Mouse (Mus musculus) liver, embryonic 13.5 days (tissue): ENCODE data around the gene 4931429L15Rik. TPM values are rescaled to one million over a fixed set of nuclear protein-coding genes. Genes with fewer than 3 reads are reported as not detected.
"Not testable (repeated sequence)": the region's sequence is repeated elsewhere in the genome, so short reads cannot be mapped to it uniquely, and the experiment has no call there.

Source experiments
- ATAC-seq: fragments of 200-750 bp; cut with Nextera tagmentation; 2 replicates; pipeline ENCODE4 v1.8.0; 2017; ENCODE audit warnings: low read depth, mild to moderate bottlenecking, moderate number of reproducible peaks, moderate library complexity
- DNase-seq: peaks from one replicate; pipeline ENCODE4 v3.0.0; 2022
- H3K27ac ChIP-seq: fragments of 300-500 bp; sonication (generic); 2 replicates; pipeline ENCODE4 v1.5.1; 2015; ENCODE audit warnings: moderate library complexity, mild to moderate bottlenecking, inconsistent platforms
- H3K27me3 ChIP-seq: fragments of 300-500 bp; sonication (generic); 2 replicates; pipeline ENCODE4 v1.6.1; 2015; ENCODE audit warnings: mild to moderate bottlenecking, inconsistent platforms
- H3K36me3 ChIP-seq: fragments of 300-500 bp; sonication (generic); 2 replicates; pipeline ENCODE4 v1.6.1; 2015; ENCODE audit warnings: mild to moderate bottlenecking, inconsistent platforms
- H3K4me1 ChIP-seq: fragments of 300-500 bp; sonication (generic); replicated peaks from 2 replicates; pipeline ENCODE4 v1.6.1; 2015; ENCODE audit warnings: inconsistent platforms
- H3K4me2 ChIP-seq: fragments of 300-500 bp; sonication (generic); 2 replicates; pipeline ENCODE4 v1.6.1; 2015; ENCODE audit warnings: inconsistent platforms, mild to moderate bottlenecking, moderate library complexity
- H3K4me3 ChIP-seq: fragments of 300-500 bp; sonication (generic); replicated peaks from 2 replicates; pipeline ENCODE4 v1.5.1; 2015; ENCODE audit warnings: mild to moderate bottlenecking, inconsistent platforms
- H3K9ac ChIP-seq: fragments of 300-500 bp; sonication (generic); 2 replicates; pipeline ENCODE4 v1.6.1; 2015; ENCODE audit warnings: mild to moderate bottlenecking, inconsistent platforms
- H3K9me3 ChIP-seq: fragments of 300-500 bp; sonication (generic); replicated peaks from 2 replicates; pipeline ENCODE4 v1.6.1; 2016; ENCODE audit warnings: inconsistent platforms
- WGBS: fragments of 180-500 bp; shearing (Covaris S2); methylation state at CpG from one replicate; pipeline ENCODE4 v1.1.7; 2015; ENCODE audit not compliant: insufficient replicate concordance; 5-methylcytosine and 5-hydroxymethylcytosine counted together
- polyA plus RNA-seq: library from polyadenylated mRNA; unstranded; fragments of >200 nt; fragmentation: Nextera tagmentation; extraction: Ambion mirVana; gene quantifications from 2 replicates; pipeline ENCODE4 v1.2.1, GENCODE M21; 2015

4931429L15Rik gene
- not detected in 2 replicates for polyA plus RNA-seq

DNA sequence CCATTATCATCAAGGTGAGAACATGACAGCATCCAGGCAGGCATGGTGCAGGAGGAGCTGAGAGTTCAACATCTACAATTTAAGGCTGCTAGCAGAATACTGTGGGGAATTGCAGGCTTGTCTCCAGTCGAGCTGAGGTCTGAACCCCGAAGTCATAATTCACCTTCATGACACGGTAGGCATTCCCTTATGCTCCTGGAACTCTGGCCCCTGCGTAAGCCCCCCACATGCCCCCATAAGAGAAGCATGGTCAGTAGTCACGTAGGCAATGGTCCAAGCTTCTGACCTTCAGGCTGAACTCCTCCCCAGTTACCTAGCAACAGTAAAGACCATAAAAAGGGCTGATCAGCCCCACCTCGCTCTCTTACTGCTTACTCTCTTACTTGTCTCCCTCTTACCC is at the start of gene 4931429L15Rik:
Gene 4931429L15Rik, minus strand, starts transcription at position 101 of the 400 bp plus-strand sequence.
- not testable (repeated sequence) for H3K4me2 ChIP-seq, ATAC-seq, H3K27ac ChIP-seq, H3K9me3 ChIP-seq, H3K9ac ChIP-seq, H3K36me3 ChIP-seq, DNase-seq, H3K4me3 ChIP-seq, H3K27me3 ChIP-seq, H3K4me1 ChIP-seq
- WGBS: 72% methylated on average over 6 of the region's 6 CpGs

DNA sequence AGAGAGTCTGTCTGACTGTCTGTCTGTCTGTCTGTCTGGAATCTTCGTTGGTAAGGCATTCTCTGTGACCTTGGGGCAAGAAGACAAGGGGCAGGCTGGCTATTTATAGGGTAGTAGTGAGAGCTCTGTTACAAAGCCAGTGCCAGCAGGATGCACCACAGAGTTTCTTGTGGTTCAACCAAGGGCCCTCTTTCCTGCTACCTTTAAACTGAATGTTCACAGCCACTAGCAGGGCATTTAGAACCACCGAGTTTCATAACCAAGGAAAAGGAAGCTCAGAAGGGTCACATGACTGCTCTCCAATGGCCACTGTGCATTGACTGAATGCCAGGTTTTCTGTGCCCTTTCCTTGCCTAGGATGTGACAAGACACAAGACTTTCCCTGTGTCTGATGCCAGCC is 42.7 kb upstream of the 4931429L15Rik start:
- no peak for DNase-seq
- no peaks in the 10 kb centered on the region for H3K4me1 ChIP-seq
- no peaks in the 10 kb centered on the region for H3K36me3 ChIP-seq
- H3K27me3 ChIP-seq: no peaks in the 10 kb centered on the region
- no peak overlapping the region for H3K4me2 ChIP-seq
- no peak overlapping the region for H3K4me3 ChIP-seq
- no peak overlapping the region for H3K9ac ChIP-seq
- H3K9me3 ChIP-seq: no peaks in the 10 kb centered on the region
- no peak for ATAC-seq
- WGBS: 15% methylated on average over 2 of the region's 2 CpGs
- no peak overlapping the region for H3K27ac ChIP-seq

DNA sequence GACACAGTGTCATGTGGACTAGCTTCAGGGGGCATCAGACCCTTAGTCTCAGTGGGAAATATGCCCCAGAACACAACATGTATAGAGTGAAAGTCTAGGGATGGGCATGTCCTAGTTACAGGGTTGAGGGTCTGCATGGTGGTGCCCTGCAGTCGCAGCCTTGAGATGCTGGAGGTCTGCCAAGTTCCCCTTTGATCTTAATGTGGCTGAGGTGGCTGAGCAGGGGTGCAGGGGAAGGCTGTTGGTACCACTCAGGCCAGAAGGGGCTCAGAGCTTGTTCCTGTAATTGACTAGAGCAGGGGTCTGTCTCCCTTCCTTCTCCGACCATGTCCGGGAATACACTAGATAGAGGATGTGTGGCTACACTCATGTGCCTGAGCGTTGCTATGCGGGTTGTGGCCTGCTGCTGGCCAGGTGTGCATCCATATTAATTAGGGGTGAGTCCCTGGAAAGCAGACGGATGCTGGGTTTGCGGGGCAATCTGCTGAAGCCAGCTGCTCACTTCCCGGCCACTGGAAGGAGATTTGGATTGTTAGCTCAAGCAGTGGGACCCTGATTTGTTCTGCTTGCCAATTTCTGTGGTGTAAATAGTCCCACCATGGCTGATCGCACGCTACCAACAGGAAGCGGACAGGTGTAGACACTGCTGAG is 41.8 kb upstream of the 4931429L15Rik start:
- ATAC-seq: no peak

DNA sequence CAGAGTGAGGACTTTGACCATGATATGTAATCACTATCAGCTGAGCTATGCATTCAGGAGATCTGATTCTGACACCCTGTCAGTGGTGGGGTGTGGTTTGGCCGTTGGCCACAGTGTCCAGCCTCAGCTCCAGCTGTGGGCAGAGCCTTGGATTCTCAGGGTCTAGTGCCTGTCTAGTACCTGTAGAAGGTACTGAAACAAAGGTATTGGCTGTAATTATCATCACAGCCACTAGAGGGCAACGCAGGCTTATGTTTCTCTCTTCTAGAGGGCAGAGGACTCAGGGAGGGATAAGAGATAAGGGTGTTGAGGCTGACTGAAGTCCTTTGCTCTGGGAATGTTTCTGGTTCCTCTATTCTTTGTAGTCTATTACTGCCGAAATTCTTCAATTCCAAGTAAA is 34.2 kb upstream of the 4931429L15Rik start:
- 2% methylated on average over 3 of the region's 3 CpGs for WGBS
- Histone ChIP-seq H3K4me3 (no peak overlapping the region), H3K27me3 (peaks cover 32% of the 10 kb centered on the region)

More for the DNA sequence above, 41.8 kb upstream of the 4931429L15Rik start:
- 62% methylated on average over 11 of the region's 11 CpGs for WGBS
- H3K27me3 ChIP-seq: no peaks in the 10 kb centered on the region
- DNase-seq: no peak
- no peak overlapping the region for H3K27ac ChIP-seq
- H3K4me2 ChIP-seq: no peak overlapping the region
- H3K4me3 ChIP-seq: no peak overlapping the region
- H3K4me1 ChIP-seq: no peaks in the 10 kb centered on the region
- no peaks in the 10 kb centered on the region for H3K9me3 ChIP-seq
- no peak overlapping the region for H3K9ac ChIP-seq
- H3K36me3 ChIP-seq: no peaks in the 10 kb centered on the region

GRCm38 (mm10) chr9:46353330-46353724 is 33.5 kb upstream of the 4931429L15Rik start:
- no peak overlapping the region for H3K4me3 ChIP-seq
- peaks cover 32% of the 10 kb centered on the region for H3K27me3 ChIP-seq
- no peaks in the 10 kb centered on the region for H3K36me3 ChIP-seq
- H3K4me2 ChIP-seq: no peak overlapping the region
- ATAC-seq (no peak), DNase-seq (no peak)
- no peaks in the 10 kb centered on the region for H3K4me1 ChIP-seq
- no peak overlapping the region for H3K27ac ChIP-seq
- no peaks in the 10 kb centered on the region for H3K9me3 ChIP-seq
- 11% methylated on average over 5 of the region's 5 CpGs for WGBS
- H3K9ac ChIP-seq: no peak overlapping the region

More for the DNA sequence above, 34.2 kb upstream of the 4931429L15Rik start:
- Histone ChIP-seq H3K4me1 (no peaks in the 10 kb centered on the region), H3K4me2 (no peak overlapping the region), H3K36me3 (no peaks in the 10 kb centered on the region), H3K27ac (no peak overlapping the region), H3K9ac (no peak overlapping the region), H3K9me3 (no peaks in the 10 kb centered on the region)
- ATAC-seq (no peak), DNase-seq (peak; percentile 22)

- Histone ChIP-seq H3K27me3 (peaks cover 32% of the 10 kb centered on the region), H3K9ac (no peak overlapping the region), H3K4me2 (no peak overlapping the region), H3K4me1 (no peaks in the 10 kb centered on the region), H3K4me3 (no peak overlapping the region), H3K9me3 (no peaks in the 10 kb centered on the region), H3K27ac (no peak overlapping the region), H3K36me3 (no peaks in the 10 kb centered on the region)
- DNase-seq (no peak), ATAC-seq (no peak)
- 32% methylated on average over 12 of the region's 12 CpGs for WGBS
Measured at GRCm38 (mm10) chr9:46352651-46353329, 33.0 kb upstream of the 4931429L15Rik start.

- Histone ChIP-seq H3K9me3 (no peaks in the 10 kb centered on the region), H3K27me3 (peaks cover 32% of the 10 kb centered on the region), H3K4me3 (no peak overlapping the region), H3K4me1 (no peaks in the 10 kb centered on the region), H3K4me2 (no peak overlapping the region), H3K36me3 (no peaks in the 10 kb centered on the region), H3K9ac (no peak overlapping the region), H3K27ac (no peak overlapping the region)
- DNase-seq (no peak), ATAC-seq (no peak)
- WGBS: 25% methylated on average over 9 of the region's 9 CpGs
Measured at GRCm38 (mm10) chr9:46350451-46350981, 30.7 kb upstream of the 4931429L15Rik start.

DNA sequence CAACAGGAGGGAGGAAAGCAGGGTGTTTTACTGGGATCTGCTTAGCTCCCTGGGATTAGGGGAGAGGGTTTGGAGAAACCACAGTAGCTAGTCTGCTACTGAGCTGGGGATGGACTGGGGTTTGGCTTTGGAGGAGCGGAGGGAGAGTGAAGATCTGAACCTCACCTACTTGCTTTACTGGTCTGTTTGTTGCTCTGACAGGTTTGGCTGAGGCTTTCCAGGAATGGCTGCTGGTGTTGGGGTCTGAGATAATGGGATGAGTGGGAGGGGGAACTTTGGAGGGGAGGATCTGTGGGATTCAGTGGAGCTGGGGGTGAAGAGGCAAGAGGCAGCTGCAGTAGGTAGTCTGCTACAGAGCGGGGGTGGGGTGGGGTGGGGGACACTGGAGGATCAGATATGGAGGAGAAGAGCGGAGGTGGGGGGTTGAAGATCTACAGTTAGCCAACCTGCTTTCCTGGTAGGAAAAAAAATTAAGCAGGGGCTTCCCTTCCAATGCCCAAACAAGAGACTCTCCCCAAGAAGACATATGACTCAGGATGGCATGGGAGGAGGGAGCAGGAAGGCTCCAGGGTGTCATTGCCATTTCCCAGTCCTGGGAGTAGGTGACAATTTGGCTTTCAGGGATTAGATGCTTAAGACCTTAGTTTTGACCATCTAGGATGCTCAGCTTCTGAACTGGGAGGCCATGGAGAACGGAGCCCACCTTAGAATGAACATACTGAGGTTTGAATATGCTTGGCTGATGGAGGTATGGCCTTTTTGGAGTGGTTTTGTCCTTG is 26.3 kb upstream of the 4931429L15Rik start:
- ATAC-seq: no peak
- no peak overlapping the region for H3K9ac ChIP-seq
- no peaks in the 10 kb centered on the region for H3K9me3 ChIP-seq
- no peak overlapping the region for H3K27ac ChIP-seq
- WGBS: 36% methylated on average over 4 of the region's 4 CpGs
- H3K4me1 ChIP-seq: no peaks in the 10 kb centered on the region
- DNase-seq: no peak
- H3K27me3 ChIP-seq: peaks cover 12% of the 10 kb centered on the region
- H3K4me2 ChIP-seq: no peak overlapping the region
- H3K4me3 ChIP-seq: no peak overlapping the region
- H3K36me3 ChIP-seq: no peaks in the 10 kb centered on the region

GRCm38 (mm10) chr9:46339051-46339652 is 19.4 kb upstream of the 4931429L15Rik start:
- WGBS: 68% methylated on average over 4 of the region's 4 CpGs
- no peaks in the 10 kb centered on the region for H3K9me3 ChIP-seq
- H3K4me2 ChIP-seq: no peak overlapping the region
- no peak overlapping the region for H3K9ac ChIP-seq
- H3K27ac ChIP-seq: no peak overlapping the region
- H3K36me3 ChIP-seq: no peaks in the 10 kb centered on the region
- ATAC-seq (no peak), DNase-seq (no peak)
- H3K4me3 ChIP-seq: no peak overlapping the region
- peaks cover 15% of the 10 kb centered on the region for H3K27me3 ChIP-seq
- H3K4me1 ChIP-seq: no peaks in the 10 kb centered on the region

GRCm38 (mm10) chr9:46338384-46338783 is 18.6 kb upstream of the 4931429L15Rik start:
- Histone ChIP-seq H3K27ac (no peak overlapping the region), H3K9me3 (no peaks in the 10 kb centered on the region), H3K9ac (no peak overlapping the region), H3K4me2 (no peak overlapping the region), H3K27me3 (peaks cover 17% of the 10 kb centered on the region), H3K36me3 (no peaks in the 10 kb centered on the region), H3K4me1 (no peaks in the 10 kb centered on the region), H3K4me3 (no peak overlapping the region)
- DNase-seq (no peak), ATAC-seq (no peak)
- 57% methylated on average over 4 of the region's 4 CpGs for WGBS

GRCm38 (mm10) chr9:46337852-46338291 is 18.1 kb upstream of the 4931429L15Rik start:
- DNase-seq (no peak), ATAC-seq (no peak)
- Histone ChIP-seq H3K36me3 (no peaks in the 10 kb centered on the region), H3K27ac (no peak overlapping the region), H3K27me3 (peaks cover 22% of the 10 kb centered on the region), H3K4me2 (no peak overlapping the region), H3K4me3 (no peak overlapping the region), H3K9me3 (no peaks in the 10 kb centered on the region), H3K4me1 (no peaks in the 10 kb centered on the region), H3K9ac (no peak overlapping the region)
- WGBS: 23% methylated on average over 3 of the region's 3 CpGs
